9 mouse cellular contexts compared by ENCODE assay signal in the genomic region with DNA sequence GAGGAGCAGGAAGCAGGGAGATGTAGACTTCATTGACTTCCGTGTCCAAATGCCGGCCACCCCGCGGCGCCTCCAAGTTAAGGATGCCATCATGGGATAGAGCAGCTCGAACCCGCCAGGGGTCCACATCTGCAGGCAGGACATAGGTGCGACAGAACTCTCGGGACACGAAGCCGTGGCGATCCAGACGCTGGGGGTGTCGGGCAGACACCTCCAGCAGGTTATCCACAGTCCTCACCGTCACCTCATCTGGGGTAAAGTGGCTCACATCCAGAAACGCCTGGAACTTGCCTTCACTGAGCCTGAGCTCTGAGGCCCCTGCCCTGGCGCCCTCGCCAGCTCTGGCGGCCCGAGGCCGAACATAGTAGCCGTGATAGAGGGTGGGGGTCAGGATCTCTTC. TPM values are rescaled to one million over a fixed set of nuclear protein-coding genes. Genes with fewer than 3 reads are reported as not detected.
DNase-seq lines count a peak whose midpoint lies in the region; ATAC-seq and TF ChIP-seq lines count a peak whose summit lies in the region.
"Had no signal": no experiment of that assay in that cellular context is flagged by ENCODE, and none has a peak within 500 bp of the region (broad histone marks: within the 10 kb centered on the region; RNA-seq: fewer than 3 reads in every experiment).

Gene Cryab, plus strand, starts transcription at position 3 of the 400 bp plus-strand sequence.

- TF ChIP-seq POLR2A in myocyte (IDR thresholded peaks at IDR 0.05; ENCODE audit: insufficient read length, low read depth) = peak; percentile 10

- H3K9me3 ChIP-seq in embryonic facial prominence, embryonic 15.5 days (replicated peaks) = no peaks in the 10 kb centered on the region
- no peaks in the 10 kb centered on the region for H3K9me3 ChIP-seq in hindbrain, embryonic 13.5 days

- DNase-seq in heart, adult 11 months = peak; percentile 95
- DNase-seq in heart, adult 9 months (ENCODE audit: low spot score in 2 of 2) = no peak
- DNase-seq in 3134 (ENCODE audit: extremely low read depth, insufficient read length, low spot score) = peak; percentile 72
- DNase-seq in embryo, embryonic 10.5 days (ENCODE audit: low spot score) = no peak

- peaks cover 10% of the 10 kb centered on the region for H3K79me2 ChIP-seq in myocyte (ENCODE audit: control insufficient read depth, insufficient read depth)

- H3K27ac ChIP-seq in embryonic facial prominence, embryonic 15.5 days (replicated peaks) = peak within 1 kb of the TSS; percentile 68; the same call in 1 of the 2 replicates
- no peak within 1 kb of the TSS for H3K27ac ChIP-seq in hindbrain, embryonic 13.5 days

- 68% methylated on average over 22 of the region's 22 CpGs for WGBS in embryonic facial prominence, embryonic 15.5 days
- 79% methylated on average over 22 of the region's 22 CpGs for WGBS in hindbrain, embryonic 13.5 days

- no peaks in the 10 kb centered on the region for H3K27me3 ChIP-seq in embryonic facial prominence, embryonic 15.5 days
- H3K27me3 ChIP-seq in hindbrain, embryonic 13.5 days = peaks cover 10% of the 10 kb centered on the region
- no peaks in the 10 kb centered on the region for H3K27me3 ChIP-seq in myocyte (ENCODE audit: control insufficient read depth, insufficient read depth, insufficient read length)

- peak within 1 kb of the TSS; percentile 22 for H3K4me2 ChIP-seq in embryonic facial prominence, embryonic 15.5 days (replicated peaks)
- no peak within 1 kb of the TSS for H3K4me2 ChIP-seq in hindbrain, embryonic 13.5 days
- peak within 1 kb of the TSS; percentile 87 for H3K4me2 ChIP-seq in myocyte (ENCODE audit: low read depth)

- H3K4me3 ChIP-seq in embryonic facial prominence, embryonic 15.5 days (replicated peaks) = peak within 1 kb of the TSS; percentile 21
- no peak within 1 kb of the TSS for H3K4me3 ChIP-seq in hindbrain, embryonic 13.5 days
- H3K4me3 ChIP-seq in myocyte = peak within 1 kb of the TSS; percentile 76

- H3ac ChIP-seq in myocyte (ENCODE audit: control insufficient read depth, insufficient read length) = peak within 1 kb of the TSS; percentile 85

- no peaks in the 10 kb centered on the region for H3K36me3 ChIP-seq in embryonic facial prominence, embryonic 15.5 days
- no peaks in the 10 kb centered on the region for H3K36me3 ChIP-seq in hindbrain, embryonic 13.5 days
- H3K36me3 ChIP-seq in myocyte (ENCODE audit: control insufficient read depth, insufficient read depth) = peaks cover 4% of the 10 kb centered on the region

- no peak for ATAC-seq in embryonic facial prominence, embryonic 15.5 days (ENCODE audit: insufficient number of reproducible peaks, low FRiP score, low TSS enrichment, low read depth)
- ATAC-seq in hindbrain, embryonic 13.5 days (ENCODE audit: low FRiP score) = no peak
- ATAC-seq in erythroid progenitor cell, adult 5-6 weeks (replicated peaks; ENCODE audit: low FRiP score, poor library complexity, severe bottlenecking) = no peak

- peaks cover 26% of the 10 kb centered on the region for H3K4me1 ChIP-seq in embryonic facial prominence, embryonic 15.5 days
- H3K4me1 ChIP-seq in hindbrain, embryonic 13.5 days (replicated peaks) = peaks cover 3% of the 10 kb centered on the region

- no peak within 1 kb of the TSS; the same call in 1 of the 2 replicates for H3K9ac ChIP-seq in embryonic facial prominence, embryonic 15.5 days
- H3K9ac ChIP-seq in hindbrain, embryonic 13.5 days = no peak within 1 kb of the TSS

TF ChIP-seq in myocyte, 11 proteins besides CTCF, POLR2A, EP300 and RAD21:
- TF ChIP-seq TCF12 (IDR thresholded peaks at IDR 0.05; ENCODE audit: insufficient read depth, poor library complexity, severe bottlenecking) (no peak), SRF (IDR thresholded peaks at IDR 0.05; ENCODE audit: control insufficient read depth, insufficient read length, low read depth) (peak; percentile 17)
TF ChIP-seq in myocyte: peak in this region for 1.

RNA-seq across cellular contexts. Expression of gene Cryab, which starts in this region (rescaled TPM):
- polyA plus RNA-seq in embryonic facial prominence, embryonic 15.5 days (2015; fragmentation: Nextera tagmentation; extraction: Ambion mirVana) = 139 and 178 TPM in 2 replicates
- polyA plus RNA-seq in hindbrain, embryonic 13.5 days (2015; fragmentation: Nextera tagmentation; extraction: Ambion mirVana) = 10.7 and 11.3 TPM in 2 replicates
- 915 TPM for polyA plus RNA-seq in myocyte (2012; fragmentation: generic; extraction: Trizol)
- total RNA-seq in erythroid progenitor cell, adult 5-6 weeks (2015; ENCODE audit: low replicate concordance) = not detected in 2 replicates
- not detected in 2 replicates for total RNA-seq in erythroid progenitor cell, adult 5-6 weeks (2017; ENCODE audit: low replicate concordance)
- total RNA-seq: CH12.LX had no signal

Comparison
In these comparisons a context has a peak if more than half of its experiments do, and no peak if none do; other contexts are left out.
1. RNA of gene Cryab (polyA plus RNA-seq): 915 TPM in myocyte (single experiment) and 139 to 178 TPM in embryonic facial prominence, embryonic 15.5 days; 10.7 to 11.3 TPM in hindbrain, embryonic 13.5 days; every median in the first group is over 10 times any median in the second.
2. DNase-seq: peak in heart, adult 11 months (single experiment) and 3134 (single experiment); none in heart, adult 9 months (0 of 2) and embryo, embryonic 10.5 days (single experiment).